Mouse (Mus musculus) intestine, embryonic 14.5 days (tissue): ENCODE data around the gene Cpn1. TPM values are rescaled to one million over a fixed set of nuclear protein-coding genes. Genes with fewer than 3 reads are reported as not detected.

Experiments used
- ATAC-seq: fragments of 200-750 bp; cut with Nextera tagmentation; replicated peaks from 2 replicates; pipeline ENCODE4 v1.8.0; 2017; ENCODE audit warnings: low read depth, moderate number of reproducible peaks, moderate TSS enrichment, moderate library complexity; ENCODE audit not compliant: low FRiP score, low TSS enrichment
- DNase-seq: peaks from one replicate; pipeline ENCODE4 v3.0.0-alpha.2; 2018; ENCODE audit warnings: low spot score
- H3K27ac ChIP-seq: fragments of 300-500 bp; sonication (generic); 2 replicates; pipeline ENCODE4 v1.5.1; 2014; ENCODE audit warnings: low read depth, mild to moderate bottlenecking, control low read depth
- H3K27me3 ChIP-seq: fragments of 300-500 bp; sonication (generic); replicated peaks from 2 replicates; pipeline ENCODE4 v1.6.1; 2014; ENCODE audit warnings: low read length, control low read depth; ENCODE audit not compliant: control insufficient read depth, insufficient read depth
- H3K36me3 ChIP-seq: fragments of 300-500 bp; sonication (generic); 2 replicates; pipeline ENCODE4 v1.6.1; 2014; ENCODE audit warnings: low read length, control low read depth; ENCODE audit not compliant: control insufficient read depth, insufficient read depth
- H3K4me1 ChIP-seq: fragments of 300-500 bp; sonication (generic); replicated peaks from 2 replicates; pipeline ENCODE4 v1.6.1; 2014; ENCODE audit warnings: low read length, control low read depth, mixed read lengths; ENCODE audit not compliant: control insufficient read depth, insufficient read depth
- H3K4me2 ChIP-seq: fragments of 300-500 bp; sonication (generic); 2 replicates; pipeline ENCODE4 v1.6.1; 2014; ENCODE audit warnings: low read length
- H3K4me3 ChIP-seq: fragments of 300-500 bp; sonication (generic); 2 replicates; pipeline ENCODE4 v1.5.1; 2014; ENCODE audit warnings: low read depth, low read length, control low read depth, mixed read lengths
- H3K9ac ChIP-seq: fragments of 300-500 bp; sonication (generic); 2 replicates; pipeline ENCODE4 v1.6.1; 2014; ENCODE audit warnings: mild to moderate bottlenecking, low read length
- H3K9me3 ChIP-seq: fragments of 300-500 bp; sonication (generic); 2 replicates; pipeline ENCODE4 v1.6.1; 2016; ENCODE audit warnings: low read length, control low read depth; ENCODE audit not compliant: control insufficient read depth
- WGBS: fragments of 180-500 bp; shearing (Covaris S2); extraction: QIAGEN DNeasy Blood & Tissue Kit; methylation state at CpG from one replicate; pipeline ENCODE4 v1.1.7; 2014; 5-methylcytosine and 5-hydroxymethylcytosine counted together
- polyA plus RNA-seq: library from polyadenylated mRNA; unstranded; fragments of >200 nt; fragmentation: Nextera tagmentation; extraction: Ambion mirVana; gene quantifications from 2 replicates; pipeline ENCODE4 v1.2.1, GENCODE M21; 2014

Cpn1 gene
- polyA plus RNA-seq, 1 experiment from 2014 or later: 15.5 TPM

GRCm38 (mm10) chr19:43939769-43940689 is 46.3 kb downstream of the Cpn1 start, which contains the start of gene Dnmbp:
Gene Dnmbp, minus strand, starts transcription at chr19:43940191.
- Histone ChIP-seq H3K4me1 (peaks cover 19% of the 10 kb centered on the region), H3K4me3 (peak within 1 kb of the TSS; percentile 68), H3K9ac (peak within 1 kb of the TSS; percentile 71), H3K4me2 (peak within 1 kb of the TSS; percentile 72), H3K36me3 (no peaks in the 10 kb centered on the region), H3K27me3 (no peaks in the 10 kb centered on the region), H3K9me3 (no peaks in the 10 kb centered on the region), H3K27ac (peak within 1 kb of the TSS; percentile 71)
- DNase-seq: peak; percentile 89
- 5% methylated on average over 77 of the region's 94 CpGs for WGBS
- peak; percentile 91 for ATAC-seq

- Histone ChIP-seq H3K36me3 (no peaks in the 10 kb centered on the region), H3K27ac (peak overlapping the region; percentile 71; the same call in 1 of the 2 replicates), H3K9me3 (no peaks in the 10 kb centered on the region), H3K4me2 (peak overlapping the region; percentile 72), H3K27me3 (no peaks in the 10 kb centered on the region), H3K4me3 (peak overlapping the region; percentile 68), H3K9ac (peak overlapping the region; percentile 71), H3K4me1 (peaks cover 19% of the 10 kb centered on the region)
- ATAC-seq: no peak
- WGBS: 19% methylated on average over 16 of the region's 16 CpGs
- DNase-seq: no peak
Measured at GRCm38 (mm10) chr19:43939171-43939768, 47.1 kb downstream of the Cpn1 start.

- H3K27ac ChIP-seq: peak overlapping the region; percentile 29
- DNase-seq (no peak), ATAC-seq (no peak)
- no peaks in the 10 kb centered on the region for H3K27me3 ChIP-seq
- no peaks in the 10 kb centered on the region for H3K36me3 ChIP-seq
- H3K9me3 ChIP-seq: no peaks in the 10 kb centered on the region
- H3K4me3 ChIP-seq: no peak overlapping the region
- H3K9ac ChIP-seq: no peak overlapping the region
- WGBS: 11% methylated on average over 11 of the region's 11 CpGs
- H3K4me2 ChIP-seq: peak overlapping the region; percentile 72
- H3K4me1 ChIP-seq: peaks cover 19% of the 10 kb centered on the region
Measured at GRCm38 (mm10) chr19:43938355-43938754, 48.0 kb downstream of the Cpn1 start.

- DNase-seq: no peak
- 94% methylated on average over 6 of the region's 6 CpGs for WGBS
- H3K27ac ChIP-seq: no peak overlapping the region
Measured at GRCm38 (mm10) chr19:43930926-43931325, 55.4 kb downstream of the Cpn1 start.

GRCm38 (mm10) chr19:43930366-43930765 is 56.0 kb downstream of the Cpn1 start:
- no peak overlapping the region for H3K4me3 ChIP-seq
- ATAC-seq: no peak
- no peaks in the 10 kb centered on the region for H3K27me3 ChIP-seq
- DNase-seq: no peak
- no peak overlapping the region for H3K4me2 ChIP-seq
- no peaks in the 10 kb centered on the region for H3K9me3 ChIP-seq
- H3K36me3 ChIP-seq: no peaks in the 10 kb centered on the region
- H3K27ac ChIP-seq: no peak overlapping the region
- no peak overlapping the region for H3K9ac ChIP-seq
- WGBS: 16% methylated on average over 7 of the region's 7 CpGs
- H3K4me1 ChIP-seq: peaks cover 15% of the 10 kb centered on the region

More at GRCm38 (mm10) chr19:43930926-43931325, 55.4 kb downstream of the Cpn1 start:
- Histone ChIP-seq H3K4me2 (no peak overlapping the region), H3K27me3 (no peaks in the 10 kb centered on the region), H3K9ac (no peak overlapping the region), H3K36me3 (no peaks in the 10 kb centered on the region), H3K4me1 (peaks cover 15% of the 10 kb centered on the region), H3K4me3 (no peak overlapping the region), H3K9me3 (no peaks in the 10 kb centered on the region)
- no peak for ATAC-seq

- DNase-seq (no peak), ATAC-seq (no peak)
- Histone ChIP-seq H3K9me3 (no peaks in the 10 kb centered on the region), H3K27ac (no peak overlapping the region), H3K9ac (no peak overlapping the region), H3K4me1 (peaks cover 15% of the 10 kb centered on the region), H3K4me2 (no peak overlapping the region), H3K4me3 (no peak overlapping the region), H3K27me3 (no peaks in the 10 kb centered on the region), H3K36me3 (no peaks in the 10 kb centered on the region)
- 50% methylated on average over 11 of the region's 11 CpGs for WGBS
Measured at GRCm38 (mm10) chr19:43929869-43930268, 56.5 kb downstream of the Cpn1 start.

GRCm38 (mm10) chr19:43927967-43928366 is 58.4 kb downstream of the Cpn1 start:
- no peaks in the 10 kb centered on the region for H3K36me3 ChIP-seq
- no peaks in the 10 kb centered on the region for H3K27me3 ChIP-seq
- H3K4me2 ChIP-seq: no peak overlapping the region
- DNase-seq (no peak), ATAC-seq (no peak)
- H3K4me3 ChIP-seq: no peak overlapping the region
- no peak overlapping the region for H3K27ac ChIP-seq
- H3K4me1 ChIP-seq: peaks cover 15% of the 10 kb centered on the region
- H3K9ac ChIP-seq: no peak overlapping the region
- WGBS: 69% methylated on average over 5 of the region's 5 CpGs
- peaks cover 4% of the 10 kb centered on the region; the same call in 1 of the 2 replicates for H3K9me3 ChIP-seq

GRCm38 (mm10) chr19:43927057-43927456 is 59.3 kb downstream of the Cpn1 start:
- no peak overlapping the region for H3K27ac ChIP-seq
- WGBS: 51% methylated on average over 10 of the region's 10 CpGs

More at GRCm38 (mm10) chr19:43927057-43927456, 59.3 kb downstream of the Cpn1 start:
- Histone ChIP-seq H3K4me3 (no peak overlapping the region), H3K36me3 (no peaks in the 10 kb centered on the region), H3K9me3 (peaks cover 5% of the 10 kb centered on the region; the same call in 1 of the 2 replicates), H3K27me3 (no peaks in the 10 kb centered on the region), H3K4me2 (no peak overlapping the region), H3K4me1 (peaks cover 15% of the 10 kb centered on the region), H3K9ac (no peak overlapping the region)
- DNase-seq: no peak
- ATAC-seq: no peak
